Mouse (Mus musculus) heart, embryonic 11.5 days (tissue): ENCODE data around the gene Rab28. TPM values are rescaled to one million over a fixed set of nuclear protein-coding genes. Genes with fewer than 3 reads are reported as not detected.
"Not testable (repeated sequence)": the region's sequence is repeated elsewhere in the genome, so short reads cannot be mapped to it uniquely, and the experiment has no call there.

ENCODE experiments used
- ATAC-seq: fragments of 200-750 bp; cut with Nextera tagmentation; replicated peaks from 2 replicates; pipeline ENCODE4 v1.8.0; 2017; ENCODE audit warnings: moderate library complexity; ENCODE audit not compliant: insufficient number of reproducible peaks, low FRiP score, low TSS enrichment
- H3K27ac ChIP-seq: fragments of 300-500 bp; sonication (generic); 2 replicates; pipeline ENCODE4 v1.5.1; 2014; ENCODE audit warnings: mild to moderate bottlenecking, low read depth, low read length
- H3K27me3 ChIP-seq: fragments of 300-500 bp; sonication (generic); 2 replicates; pipeline ENCODE4 v1.6.1; 2014; ENCODE audit warnings: mild to moderate bottlenecking, low read length, mixed read lengths; ENCODE audit not compliant: control insufficient read depth, insufficient read depth
- H3K36me3 ChIP-seq: fragments of 300-500 bp; sonication (generic); 2 replicates; pipeline ENCODE4 v1.6.1; 2014; ENCODE audit warnings: mild to moderate bottlenecking, low read length, moderate library complexity, mixed read lengths; ENCODE audit not compliant: control insufficient read depth, insufficient read depth
- H3K4me1 ChIP-seq: fragments of 300-500 bp; sonication (generic); 2 replicates; pipeline ENCODE4 v1.6.1; 2014; ENCODE audit warnings: low read length; ENCODE audit not compliant: control insufficient read depth, insufficient read depth
- H3K4me2 ChIP-seq: fragments of 300-500 bp; sonication (generic); 2 replicates; pipeline ENCODE4 v1.6.1; 2014; ENCODE audit warnings: mild to moderate bottlenecking, moderate library complexity
- H3K4me3 ChIP-seq: fragments of 300-500 bp; sonication (generic); 2 replicates; pipeline ENCODE4 v1.5.1; 2014; ENCODE audit warnings: low read depth, low read length
- H3K9ac ChIP-seq: fragments of 300-500 bp; sonication (generic); 2 replicates; pipeline ENCODE4 v1.6.1; 2014; ENCODE audit warnings: mild to moderate bottlenecking, low read depth, low read length, moderate library complexity
- H3K9me3 ChIP-seq: fragments of 300-500 bp; sonication (generic); replicated peaks from 2 replicates; pipeline ENCODE4 v1.6.1; 2016; ENCODE audit warnings: low read length; ENCODE audit not compliant: control insufficient read depth
- WGBS: fragments of 180-500 bp; shearing (Covaris S2); extraction: QIAGEN DNeasy Blood & Tissue Kit; methylation state at CpG from one replicate; pipeline ENCODE4 v1.1.7; 2014; ENCODE audit not compliant: insufficient replicate concordance; 5-methylcytosine and 5-hydroxymethylcytosine counted together
- polyA plus RNA-seq: library from polyadenylated mRNA; unstranded; fragments of >200 nt; fragmentation: Nextera tagmentation; extraction: Ambion mirVana; gene quantifications from 2 replicates; pipeline ENCODE4 v1.2.1, GENCODE M21; 2014

Rab28 gene
- polyA plus RNA-seq, 1 experiment from 2014 or later: 38.7 TPM

- H3K27ac ChIP-seq: no peak overlapping the region
- no peaks in the 10 kb centered on the region for H3K36me3 ChIP-seq
- H3K9ac ChIP-seq: no peak overlapping the region
- no peaks in the 10 kb centered on the region for H3K9me3 ChIP-seq
- H3K4me3 ChIP-seq: no peak overlapping the region
- H3K4me1 ChIP-seq: no peaks in the 10 kb centered on the region
- ATAC-seq: no peak
- H3K4me2 ChIP-seq: no peak overlapping the region
- 9% methylated on average over 7 of the region's 7 CpGs for WGBS
- peaks cover 49% of the 10 kb centered on the region for H3K27me3 ChIP-seq
Observed at GRCm38 (mm10) chr5:41744234-41744633, 36.3 kb upstream of the Rab28 start.

GRCm38 (mm10) chr5:41738817-41739216, 30.9 kb upstream of the Rab28 start:
- no peak overlapping the region for H3K4me3 ChIP-seq
- no peaks in the 10 kb centered on the region for H3K4me1 ChIP-seq
- no peaks in the 10 kb centered on the region for H3K36me3 ChIP-seq
- WGBS: 68% methylated on average over 6 of the region's 6 CpGs
- no peak overlapping the region for H3K4me2 ChIP-seq
- no peak overlapping the region for H3K27ac ChIP-seq
- H3K9ac ChIP-seq: no peak overlapping the region
- no peaks in the 10 kb centered on the region for H3K9me3 ChIP-seq
- H3K27me3 ChIP-seq: peaks cover 3% of the 10 kb centered on the region; the same call in 1 of the 2 replicates
- no peak for ATAC-seq

- H3K9ac ChIP-seq: no peak overlapping the region
- no peaks in the 10 kb centered on the region for H3K36me3 ChIP-seq
- H3K4me1 ChIP-seq: no peaks in the 10 kb centered on the region
- no peak overlapping the region for H3K4me3 ChIP-seq
- no peaks in the 10 kb centered on the region for H3K9me3 ChIP-seq
- ATAC-seq: no peak
- no peaks in the 10 kb centered on the region for H3K27me3 ChIP-seq
- no peak overlapping the region for H3K4me2 ChIP-seq
- H3K27ac ChIP-seq: no peak overlapping the region
- 56% methylated on average over 5 of the region's 5 CpGs for WGBS
Observed at GRCm38 (mm10) chr5:41737039-41737438, 29.1 kb upstream of the Rab28 start.

GRCm38 (mm10) chr5:41727017-41727416, 19.1 kb upstream of the Rab28 start:
- Histone ChIP-seq H3K9ac (no peak overlapping the region), H3K4me3 (no peak overlapping the region), H3K27ac (no peak overlapping the region), H3K9me3 (no peaks in the 10 kb centered on the region), H3K36me3 (no peaks in the 10 kb centered on the region), H3K4me1 (no peaks in the 10 kb centered on the region), H3K4me2 (no peak overlapping the region), H3K27me3 (no peaks in the 10 kb centered on the region)
- 64% methylated on average over 1 of the region's 1 CpGs for WGBS
- ATAC-seq: no peak

GRCm38 (mm10) chr5:41725573-41725972, 17.6 kb upstream of the Rab28 start:
- Histone ChIP-seq H3K4me2 (no peak overlapping the region), H3K9me3 (no peaks in the 10 kb centered on the region), H3K4me1 (no peaks in the 10 kb centered on the region), H3K4me3 (no peak overlapping the region), H3K27ac (no peak overlapping the region), H3K36me3 (no peaks in the 10 kb centered on the region), H3K27me3 (no peaks in the 10 kb centered on the region), H3K9ac (no peak overlapping the region)
- ATAC-seq: no peak
- WGBS: 82% methylated on average over 6 of the region's 6 CpGs

- H3K9me3 ChIP-seq: no peaks in the 10 kb centered on the region
- H3K4me2 ChIP-seq: peak overlapping the region; percentile 98
- no peaks in the 10 kb centered on the region for H3K36me3 ChIP-seq
- WGBS: under 1% methylated on average over 58 of the region's 63 CpGs
- peak overlapping the region; percentile 91 for H3K9ac ChIP-seq
- ATAC-seq: peak; percentile 91
- H3K27me3 ChIP-seq: no peaks in the 10 kb centered on the region
- peak overlapping the region; percentile 94 for H3K4me3 ChIP-seq
- no peaks in the 10 kb centered on the region for H3K4me1 ChIP-seq
- peak overlapping the region; percentile 73 for H3K27ac ChIP-seq
Observed at GRCm38 (mm10) chr5:41707115-41708015, 592 bp downstream of the Rab28 start.

GRCm38 (mm10) chr5:41706777-41707114, 1.2 kb downstream of the Rab28 start:
- 6% methylated on average over 9 of the region's 9 CpGs for WGBS
- Histone ChIP-seq H3K27ac (no peak overlapping the region), H3K4me2 (peak overlapping the region; percentile 98), H3K27me3 (no peaks in the 10 kb centered on the region), H3K9me3 (no peaks in the 10 kb centered on the region), H3K36me3 (no peaks in the 10 kb centered on the region), H3K4me3 (peak overlapping the region; percentile 94), H3K9ac (peak overlapping the region; percentile 91; the same call in 1 of the 2 replicates), H3K4me1 (no peaks in the 10 kb centered on the region)
- no peak for ATAC-seq

- H3K4me1 ChIP-seq, H3K4me3 ChIP-seq, H3K27ac ChIP-seq, H3K9ac ChIP-seq, ATAC-seq, H3K36me3 ChIP-seq, H3K4me2 ChIP-seq, H3K27me3 ChIP-seq, H3K9me3 ChIP-seq: not testable (repeated sequence)
- WGBS: 89% methylated on average over 4 of the region's 4 CpGs
Observed at GRCm38 (mm10) chr5:41701085-41701484, 6.9 kb downstream of the Rab28 start.

GRCm38 (mm10) chr5:41697958-41698357, 10.0 kb downstream of the Rab28 start:
- no peak overlapping the region for H3K9ac ChIP-seq
- H3K4me1 ChIP-seq: no peaks in the 10 kb centered on the region
- no peaks in the 10 kb centered on the region for H3K9me3 ChIP-seq
- no peak for ATAC-seq
- no peak overlapping the region for H3K27ac ChIP-seq
- H3K36me3 ChIP-seq: no peaks in the 10 kb centered on the region
- no peak overlapping the region for H3K4me3 ChIP-seq
- H3K4me2 ChIP-seq: no peak overlapping the region
- no peaks in the 10 kb centered on the region for H3K27me3 ChIP-seq
